Mouse (Mus musculus): ENCODE measurements around the gene 4930512M02Rik. TPM values are rescaled to one million over a fixed set of nuclear protein-coding genes. Genes with fewer than 3 reads are reported as not detected.

4930512M02Rik gene
- polyA plus RNA-seq, 1 experiment from 2014 or later: not detected

- H3K27ac ChIP-seq (replicated peaks; ENCODE audit: low read depth, low read length): no peak overlapping the region
- no peak for DNase-seq (ENCODE audit: low spot score)
- ATAC-seq (replicated peaks; ENCODE audit: insufficient number of reproducible peaks, low FRiP score, low TSS enrichment, low read depth): no peak
- WGBS: 91% methylated on average over 3 of the region's 3 CpGs
- no peaks in the 10 kb centered on the region for H3K9me3 ChIP-seq (replicated peaks; ENCODE audit: control insufficient read depth, low read length)
- H3K4me3 ChIP-seq (ENCODE audit: low read depth, low read length): no peak overlapping the region
- H3K4me2 ChIP-seq (ENCODE audit: low read depth, low read length): no peak overlapping the region
- H3K27me3 ChIP-seq (ENCODE audit: control insufficient read depth, insufficient read depth, low read length): no peaks in the 10 kb centered on the region
- H3K36me3 ChIP-seq (replicated peaks; ENCODE audit: control insufficient read depth, insufficient read depth, low read depth, low read length): no peaks in the 10 kb centered on the region
- H3K9ac ChIP-seq (replicated peaks; ENCODE audit: low read length): no peak overlapping the region
- no peaks in the 10 kb centered on the region for H3K4me1 ChIP-seq (ENCODE audit: control insufficient read depth, insufficient read depth, low read length)
These were observed 81.7 kb downstream of the 4930512M02Rik start for GRCm38 (mm10) chr11:11545948-11546347.

Other genes starting within 250 kb of the 4930512M02Rik start
- gene Spata48, start 165.7 kb downstream of the 4930512M02Rik start, polyA plus RNA-seq (2014; fragmentation: Nextera tagmentation; extraction: Ambion mirVana): 2.0 and 3.1 TPM in 2 replicates
- 0.60 and 0.79 TPM in 2 replicates for gene Zpbp, start 165.4 kb downstream of the 4930512M02Rik start, polyA plus RNA-seq (2014; fragmentation: Nextera tagmentation; extraction: Ambion mirVana)
- 2.5 and 3.4 TPM in 2 replicates for gene Ikzf1, start 57.2 kb upstream of the 4930512M02Rik start, polyA plus RNA-seq (2014; fragmentation: Nextera tagmentation; extraction: Ambion mirVana)
- 103 and 119 TPM in 2 replicates for gene Fignl1, start 181.1 kb upstream of the 4930512M02Rik start, polyA plus RNA-seq (2014; fragmentation: Nextera tagmentation; extraction: Ambion mirVana)